Mouse (Mus musculus) myocyte (in vitro differentiated cells): ENCODE data around the gene Unk. TPM values are rescaled to one million over a fixed set of nuclear protein-coding genes. Genes with fewer than 3 reads are reported as not detected.
"Not testable (repeated sequence)": the region's sequence is repeated elsewhere in the genome, so short reads cannot be mapped to it uniquely, and the experiment has no call there.

Experiments
- H3K27me3 ChIP-seq: one replicate; pipeline ENCODE4 v1.6.1; 2011; ENCODE audit not compliant: control insufficient read depth, insufficient read depth, insufficient read length
- H3K36me3 ChIP-seq: one replicate; pipeline ENCODE4 v1.6.1; 2011; ENCODE audit not compliant: control insufficient read depth, insufficient read depth
- H3K4me2 ChIP-seq: one replicate; pipeline ENCODE4 v1.6.1; 2011; ENCODE audit warnings: low read depth, control low read depth
- H3K4me3 ChIP-seq: one replicate; pipeline ENCODE4 v1.5.1; 2011; ENCODE audit warnings: mild to moderate bottlenecking, control low read depth, moderate library complexity
- H3K79me2 ChIP-seq: one replicate; pipeline ENCODE4 v1.6.1; 2011; ENCODE audit not compliant: control insufficient read depth, insufficient read depth
- H3ac ChIP-seq: one replicate; pipeline ENCODE4 v1.6.1; 2011; ENCODE audit not compliant: control insufficient read depth, insufficient read length
- CEBPB ChIP-seq: IDR thresholded peaks from 2 replicates; pipeline ENCODE4 v1.6.1; 2011; ENCODE audit warnings: mild to moderate bottlenecking, moderate library complexity; ENCODE audit not compliant: poor library complexity, insufficient read depth, severe bottlenecking
- E2F4 ChIP-seq: IDR thresholded peaks from one replicate; pipeline ENCODE4 v1.6.1; 2011; ENCODE audit warnings: mild to moderate bottlenecking, control low read depth, moderate library complexity; ENCODE audit not compliant: insufficient read depth
- MAX ChIP-seq: IDR thresholded peaks from one replicate; pipeline ENCODE4 v1.6.1; 2011; ENCODE audit warnings: low read depth, mild to moderate bottlenecking, control low read depth
- MYOD1 ChIP-seq, 3 experiments: IDR thresholded peaks; one replicate each; pipeline ENCODE4 v1.6.1; 2011; ENCODE audit warnings: control low read depth in 2 of 3, low read depth in 2 of 3, mild to moderate bottlenecking in 2 of 3, moderate library complexity in 1 of 3; ENCODE audit not compliant: insufficient read length in 2 of 3, control insufficient read depth in 1 of 3
- MYOG ChIP-seq, 3 experiments: IDR thresholded peaks; one replicate each; pipeline ENCODE4 v1.6.1; 2011; ENCODE audit warnings: control low read depth in 2 of 3, low read depth in 2 of 3, mild to moderate bottlenecking in 2 of 3; ENCODE audit not compliant: insufficient read length in 2 of 3, control insufficient read depth in 1 of 3, insufficient read depth in 1 of 3
- POLR2A ChIP-seq: IDR thresholded peaks from one replicate; pipeline ENCODE4 v1.6.1; 2011; ENCODE audit warnings: low read depth, mild to moderate bottlenecking, control low read depth, moderate library complexity; ENCODE audit not compliant: insufficient read length
- POLR2AphosphoS2 ChIP-seq: IDR thresholded peaks from one replicate; pipeline ENCODE4 v1.6.1; 2011; ENCODE audit warnings: low read depth, control low read depth; ENCODE audit not compliant: insufficient read length
- REST ChIP-seq: IDR thresholded peaks from one replicate; pipeline ENCODE4 v1.6.1; 2011; ENCODE audit warnings: mild to moderate bottlenecking, control low read depth, moderate library complexity; ENCODE audit not compliant: insufficient read depth, insufficient read length
- SRF ChIP-seq: IDR thresholded peaks from one replicate; pipeline ENCODE4 v1.6.1; 2011; ENCODE audit warnings: low read depth; ENCODE audit not compliant: control insufficient read depth, insufficient read length
- TCF12 ChIP-seq: IDR thresholded peaks from one replicate; pipeline ENCODE4 v1.6.1; 2011; ENCODE audit warnings: mild to moderate bottlenecking, control low read depth; ENCODE audit not compliant: poor library complexity, insufficient read depth, severe bottlenecking
- TCF3 ChIP-seq: IDR thresholded peaks from one replicate; pipeline ENCODE4 v1.6.1; 2011; ENCODE audit warnings: low read depth, control low read depth; ENCODE audit not compliant: insufficient read length
- USF1 ChIP-seq: IDR thresholded peaks from one replicate; pipeline ENCODE4 v1.6.1; 2011; ENCODE audit warnings: low read depth, mild to moderate bottlenecking, control low read depth, moderate library complexity
- polyA plus RNA-seq: library from polyadenylated mRNA; unstranded; fragments of >200 nt; fragmentation: generic; extraction: Trizol; gene quantifications from one replicate; pipeline ENCODE4 v1.2.1, GENCODE M21; 2012; ENCODE audit warnings: missing spikeins

Gene Unk
- polyA plus RNA-seq, 1 experiment: 15.3 TPM

DNA sequence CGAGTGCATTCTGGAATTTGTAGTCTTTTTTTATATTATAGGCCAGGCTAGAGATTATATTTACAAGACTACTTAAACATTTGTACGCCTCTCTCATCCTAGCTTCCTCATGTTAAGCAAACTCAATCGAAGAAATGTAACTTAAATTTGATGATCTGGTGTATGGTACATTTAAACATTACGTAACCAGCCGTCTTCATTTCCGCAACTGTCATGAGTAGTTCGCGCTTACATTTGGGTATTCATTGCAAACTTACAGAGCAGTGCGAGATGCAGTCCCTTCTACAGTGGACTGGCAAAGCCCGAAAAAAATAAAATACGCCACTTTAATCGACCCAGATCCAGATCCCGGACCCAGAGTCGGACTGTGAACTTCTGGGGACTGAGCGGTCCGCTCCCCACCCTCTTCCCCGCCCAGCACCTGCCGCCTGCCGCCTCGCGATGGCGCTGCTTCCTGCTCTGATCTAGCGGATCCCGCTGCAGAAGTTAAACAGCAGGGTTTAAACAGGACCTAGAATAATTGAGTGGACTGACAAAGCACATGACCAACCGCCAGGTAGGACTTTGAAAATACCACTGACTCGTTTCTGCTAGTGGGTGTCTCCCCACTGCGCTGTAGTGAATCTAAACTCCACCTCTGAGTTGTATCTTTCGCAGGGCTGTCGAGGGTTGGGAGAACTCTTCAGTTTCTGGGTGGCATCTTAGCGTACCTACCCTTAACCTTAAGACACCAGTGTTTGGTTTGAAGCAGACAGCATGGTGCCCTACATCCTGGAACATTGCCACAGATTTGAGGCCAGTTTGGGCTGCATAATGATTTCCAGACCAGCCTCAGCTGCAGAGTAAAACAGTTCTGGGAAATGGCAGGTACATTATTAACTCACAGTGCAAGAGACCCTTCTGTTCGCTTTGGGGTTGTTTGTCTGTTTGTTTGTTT, 57.3 kb downstream of the Unk start:
- TF ChIP-seq CEBPB (0 out of 2 replicates have a peak, but pooled peaks have one; percentile 16), MYOG (IDR thresholded peaks at IDR 0.05; ENCODE audit: control insufficient read depth in 1 of 3, insufficient read depth in 1 of 3, insufficient read length in 2 of 3, low read depth in 2 of 3) (peak in 2 of 3 experiments; percentile 11 to 55), MYOD1 (IDR thresholded peaks at IDR 0.05; ENCODE audit: control insufficient read depth in 1 of 3, insufficient read length in 2 of 3, low read depth in 2 of 3) (peak in 2 of 3 experiments; percentile 42 to 60), USF1 (no peak)
- peak overlapping the region; percentile 83 for H3K4me2 ChIP-seq
- no peak overlapping the region for H3ac ChIP-seq
- H3K79me2 ChIP-seq: peaks cover 24% of the 10 kb centered on the region
- no peaks in the 10 kb centered on the region for H3K27me3 ChIP-seq
- H3K36me3 ChIP-seq: peaks cover 11% of the 10 kb centered on the region
- H3K4me3 ChIP-seq: peak overlapping the region; percentile 55

GRCm38 (mm10) chr11:116088188-116088587, 58.1 kb downstream of the Unk start:
- Histone ChIP-seq H3K4me2 (peak overlapping the region; percentile 83), H3K36me3 (peaks cover 6% of the 10 kb centered on the region), H3K27me3 (no peaks in the 10 kb centered on the region), H3ac (no peak overlapping the region), H3K4me3 (peak overlapping the region; percentile 55), H3K79me2 (peaks cover 22% of the 10 kb centered on the region)
- TF ChIP-seq REST (no peak), CEBPB (no peak), MYOG (IDR thresholded peaks at IDR 0.05; ENCODE audit: control insufficient read depth in 1 of 3, insufficient read depth in 1 of 3, insufficient read length in 2 of 3, low read depth in 2 of 3) (no peak), POLR2A (no peak), USF1 (no peak), SRF (no peak), MAX (no peak), E2F4 (no peak), MYOD1 (IDR thresholded peaks at IDR 0.05; ENCODE audit: control insufficient read depth in 1 of 3, insufficient read length in 2 of 3, low read depth in 2 of 3) (no peak), TCF3 (no peak), TCF12 (no peak), POLR2AphosphoS2 (no peak)

DNA sequence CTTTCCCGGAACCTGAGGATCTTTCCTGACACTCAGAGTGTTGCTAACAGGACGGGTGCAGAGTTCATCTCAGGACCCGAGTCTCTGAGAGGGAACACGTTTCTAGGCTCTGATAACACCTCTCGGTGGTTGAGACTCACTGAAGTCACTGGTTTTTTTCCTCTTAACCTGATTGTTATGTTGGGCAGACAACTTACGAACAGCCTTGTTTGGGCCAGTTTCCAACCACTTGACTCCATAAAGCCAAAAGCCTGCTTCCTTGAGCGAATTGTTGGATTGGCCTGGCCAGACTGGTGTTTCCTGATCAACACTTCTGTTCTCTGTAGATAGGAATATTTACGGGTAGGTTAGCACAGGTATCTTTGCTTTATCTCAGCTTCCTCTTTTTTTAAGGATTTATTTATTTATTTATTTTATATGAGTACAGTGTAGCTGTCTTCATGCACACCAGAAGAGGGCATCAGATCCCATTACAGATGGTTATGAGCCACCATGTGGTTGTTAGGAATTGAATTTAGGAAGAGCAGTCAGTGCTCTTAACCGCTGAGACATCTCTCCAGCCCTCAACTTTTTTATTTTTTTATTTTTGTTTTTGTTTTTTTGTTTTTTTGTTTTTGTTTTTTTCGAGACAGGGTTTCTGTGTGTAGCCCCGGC, 58.7 kb downstream of the Unk start:
- H3K79me2 ChIP-seq: peaks cover 20% of the 10 kb centered on the region
- no peaks in the 10 kb centered on the region for H3K27me3 ChIP-seq
- H3K4me2 ChIP-seq: no peak overlapping the region
- H3K4me3 ChIP-seq: no peak overlapping the region
- H3ac ChIP-seq: no peak overlapping the region
- TF ChIP-seq POLR2AphosphoS2 (no peak), TCF3 (no peak), POLR2A (no peak), TCF12 (no peak), MYOG (IDR thresholded peaks at IDR 0.05; ENCODE audit: control insufficient read depth in 1 of 3, insufficient read depth in 1 of 3, insufficient read length in 2 of 3, low read depth in 2 of 3) (no peak)
- no peaks in the 10 kb centered on the region for H3K36me3 ChIP-seq

DNA sequence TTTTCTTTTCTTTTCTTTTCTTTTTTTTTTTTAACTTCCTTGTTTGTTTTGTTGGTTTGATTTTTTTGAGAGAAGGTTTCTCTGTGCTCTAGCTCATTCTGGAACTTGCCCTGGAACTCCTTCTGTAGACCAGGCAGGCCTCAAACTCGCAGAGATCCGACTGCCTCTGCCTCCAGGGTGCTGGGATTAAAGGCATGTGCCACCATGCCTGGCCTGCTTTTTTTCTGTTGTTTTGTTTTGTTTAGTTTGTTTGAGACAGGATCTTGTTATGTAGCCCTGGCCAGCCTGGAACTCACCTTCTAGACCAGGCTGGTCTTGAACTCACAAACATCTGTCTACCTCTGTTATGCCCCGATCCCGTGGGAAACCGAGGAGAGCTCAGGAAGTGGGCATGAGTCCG, 59.4 kb downstream of the Unk start:
- no peak overlapping the region for H3ac ChIP-seq
- H3K4me2 ChIP-seq: no peak overlapping the region
- H3K4me3 ChIP-seq: no peak overlapping the region
- H3K79me2 ChIP-seq: peaks cover 18% of the 10 kb centered on the region
- TF ChIP-seq USF1: no peak
- TF ChIP-seq POLR2A: no peak
- TF ChIP-seq REST: no peak
- no peak for TF ChIP-seq MYOG (IDR thresholded peaks at IDR 0.05; ENCODE audit: control insufficient read depth in 1 of 3, insufficient read depth in 1 of 3, insufficient read length in 2 of 3, low read depth in 2 of 3)
- no peak for TF ChIP-seq POLR2AphosphoS2
- no peak for TF ChIP-seq SRF
- no peak for TF ChIP-seq TCF3
- no peak for TF ChIP-seq CEBPB
- no peak for TF ChIP-seq MYOD1 (IDR thresholded peaks at IDR 0.05; ENCODE audit: control insufficient read depth in 1 of 3, insufficient read length in 2 of 3, low read depth in 2 of 3)
- TF ChIP-seq TCF12: no peak
- no peak for TF ChIP-seq E2F4
- TF ChIP-seq MAX: no peak
- H3K27me3 ChIP-seq: no peaks in the 10 kb centered on the region
- no peaks in the 10 kb centered on the region for H3K36me3 ChIP-seq

DNA sequence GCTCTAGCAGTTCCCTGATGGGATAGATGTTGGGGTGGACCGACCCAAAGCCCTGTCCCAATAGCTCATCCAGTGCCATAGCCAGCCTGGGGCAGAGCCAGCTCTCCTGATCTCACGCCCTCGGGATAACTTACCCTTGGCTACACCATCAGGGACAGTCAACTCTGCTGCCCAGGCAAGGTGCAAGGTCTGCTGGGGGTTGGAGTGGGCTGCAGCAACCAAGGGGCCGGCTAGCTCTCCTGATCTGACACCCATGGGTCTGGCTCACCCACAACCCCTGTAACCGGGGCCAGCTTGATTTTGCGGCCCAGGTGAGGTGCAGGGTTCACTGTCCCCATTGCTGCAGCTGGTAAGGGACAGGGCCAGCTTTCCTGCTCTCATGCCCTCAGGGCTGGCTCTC, 61.5 kb downstream of the Unk start:
- H3ac ChIP-seq: no peak overlapping the region

DNA sequence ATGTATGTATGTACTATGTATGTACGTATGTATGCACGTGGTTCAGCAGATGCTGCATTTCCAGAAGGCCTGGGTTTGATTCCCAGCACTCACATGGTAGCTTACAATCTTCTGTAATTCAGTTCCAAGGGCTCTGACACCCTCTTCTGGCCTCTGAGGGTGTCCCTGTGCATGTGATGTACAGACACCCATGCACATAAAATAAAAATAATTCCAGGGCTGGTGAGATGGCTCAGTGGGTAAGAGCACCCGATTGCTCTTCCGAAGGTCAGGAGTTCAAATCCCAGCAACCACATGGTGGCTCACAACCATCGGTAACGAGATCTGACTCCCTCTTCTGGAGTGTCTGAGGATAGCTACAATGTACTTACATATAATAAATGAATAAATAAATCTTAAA, 62.8 kb downstream of the Unk start:
- not testable (repeated sequence) for H3K79me2 ChIP-seq, H3K36me3 ChIP-seq, H3K4me2 ChIP-seq, H3K27me3 ChIP-seq, H3K4me3 ChIP-seq, H3ac ChIP-seq

More for the DNA sequence above, 61.5 kb downstream of the Unk start:
- Histone ChIP-seq H3K79me2 (no peaks in the 10 kb centered on the region), H3K36me3 (no peaks in the 10 kb centered on the region), H3K27me3 (no peaks in the 10 kb centered on the region), H3K4me3 (no peak overlapping the region), H3K4me2 (no peak overlapping the region)
- TF ChIP-seq MYOG (IDR thresholded peaks at IDR 0.05; ENCODE audit: control insufficient read depth in 1 of 3, insufficient read depth in 1 of 3, insufficient read length in 2 of 3, low read depth in 2 of 3) (no peak), CEBPB (no peak), MAX (no peak), TCF3 (no peak), REST (no peak), E2F4 (no peak), POLR2AphosphoS2 (no peak), POLR2A (no peak), USF1 (no peak), TCF12 (no peak), MYOD1 (IDR thresholded peaks at IDR 0.05; ENCODE audit: control insufficient read depth in 1 of 3, insufficient read length in 2 of 3, low read depth in 2 of 3) (no peak), SRF (no peak)
